Mouse (Mus musculus): ENCODE results near the gene Vps16.

GRCm38 (mm10) chr2:130386212-130386611, 37.9 kb upstream of the Vps16 start:
- no peak for TF ChIP-seq CTCF (IDR thresholded peaks at IDR 0.05; ENCODE audit: low read depth, low read length)
- TF ChIP-seq GATA1 (IDR thresholded peaks at IDR 0.05; ENCODE audit: borderline replicate concordance, low read length): no peak
- TF ChIP-seq TAL1 (conservative IDR thresholded peaks at IDR 0.05; ENCODE audit: low read depth, low read length): no peak

All from G1E (cell line).